Comparison of ENCODE assay signal across 20 mouse cellular contexts in the genomic region with DNA sequence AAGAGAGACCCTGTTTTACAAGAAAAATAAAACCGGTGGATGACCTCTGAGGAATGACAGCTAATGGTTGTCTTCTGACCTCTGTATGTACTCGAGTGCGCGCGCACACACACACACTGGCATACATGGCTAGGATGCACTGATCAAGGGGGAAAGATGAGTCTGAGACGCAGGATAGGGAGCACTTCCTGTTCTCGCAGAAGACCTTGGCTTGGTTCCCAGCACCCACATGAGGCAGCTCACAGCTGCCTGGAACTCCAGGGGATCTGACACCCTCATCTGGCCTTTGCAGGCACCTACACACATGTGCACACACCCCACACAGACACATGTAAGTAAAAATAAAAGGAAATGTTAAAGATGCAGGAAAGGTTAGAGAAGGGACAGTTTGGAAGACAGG. TPM values are rescaled to one million over a fixed set of nuclear protein-coding genes. Genes with fewer than 3 reads are reported as not detected.
"Had no signal": no experiment of that assay in that cellular context is flagged by ENCODE, and none has a peak within 500 bp of the region (broad histone marks: within the 10 kb centered on the region; RNA-seq: fewer than 3 reads in every experiment).

No protein-coding gene starts in this region.

- DNase-seq: liver, postnatal 0 days; lung, adult 2 months; lung, postnatal 14 days; lung, postnatal 36 days; right cerebral cortex, postnatal 14 days; thymus, adult 2 months; thymus, postnatal 25 days; thymus, postnatal 4 days had no signal

- H3K36me3 ChIP-seq: lung, embryonic 15.5 days; midbrain, embryonic 13.5 days; midbrain, embryonic 15.5 days; neural tube, embryonic 12.5 days; stomach, embryonic 15.5 days had no signal

- H3K4me3 ChIP-seq: lung, embryonic 15.5 days; megakaryocyte, embryonic 14.5 days; midbrain, embryonic 13.5 days; midbrain, embryonic 15.5 days; neural tube, embryonic 12.5 days; stomach, embryonic 15.5 days had no signal

- H3K4me1 ChIP-seq: lung, embryonic 15.5 days; neural tube, embryonic 12.5 days had no signal

- H3K27me3 ChIP-seq: lung, embryonic 15.5 days; midbrain, embryonic 13.5 days; midbrain, embryonic 15.5 days; neural tube, embryonic 12.5 days; stomach, embryonic 15.5 days had no signal

- H3K9me3 ChIP-seq: lung, embryonic 15.5 days; megakaryocyte, embryonic 14.5 days; midbrain, embryonic 13.5 days; midbrain, embryonic 15.5 days; neural tube, embryonic 12.5 days; stomach, embryonic 15.5 days had no signal

- H3K27ac ChIP-seq: lung, embryonic 15.5 days; macrophage; midbrain, embryonic 13.5 days; midbrain, embryonic 15.5 days; neural tube, embryonic 12.5 days; stomach, embryonic 15.5 days; stomach, postnatal 0 days had no signal

RNA-seq across cellular contexts. Expression of a gene that starts 21.5 kb away (rescaled TPM):
- polyA plus RNA-seq: macrophage had no signal

RNA-seq across cellular contexts. Expression of a gene that starts 43.6 kb away (rescaled TPM):
- polyA plus RNA-seq: liver, postnatal 0 days; lung, adult 2 months; lung, embryonic 15.5 days; lung, postnatal 0 days; macrophage; midbrain, embryonic 11.5 days; spleen, adult 2 months; stomach, embryonic 15.5 days; stomach, postnatal 0 days; thymus, adult 2 months; urinary bladder, adult 2 months had no signal
